In the genomic region with DNA sequence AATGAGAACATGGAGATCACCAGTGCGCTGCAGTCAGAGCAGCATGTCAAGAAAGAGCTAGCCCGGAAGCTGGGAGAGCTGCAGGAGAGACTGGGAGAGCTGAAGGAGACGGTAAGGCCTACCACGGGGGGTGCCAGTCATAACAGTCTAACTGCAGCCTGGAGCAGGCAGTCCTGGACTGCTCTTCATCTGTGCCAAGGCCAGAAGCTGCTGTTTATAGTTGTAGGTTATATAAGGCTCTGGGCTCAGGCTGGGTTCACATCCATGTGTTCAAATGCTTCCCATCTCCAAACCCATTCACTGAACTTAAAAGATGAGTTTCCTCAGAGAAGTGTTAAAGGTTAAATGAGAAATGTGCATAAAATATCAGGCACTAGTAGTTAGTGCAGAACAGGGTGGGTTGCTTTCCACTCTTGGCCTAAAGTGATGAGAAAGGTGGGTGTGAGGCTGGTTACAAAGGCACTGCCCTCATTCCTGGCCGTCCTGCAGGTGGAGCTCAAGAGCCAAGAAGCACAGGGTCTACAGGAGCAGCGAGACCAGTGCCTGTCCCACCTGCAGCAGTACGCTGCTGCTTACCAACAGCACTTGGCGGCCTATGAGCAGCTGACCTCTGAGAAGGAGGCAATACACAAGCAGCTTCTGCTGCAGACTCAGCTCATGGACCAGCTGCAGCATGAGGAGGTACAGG, we compare ENCODE assay signal across 9 mouse cellular contexts. TPM values are rescaled to one million over a fixed set of nuclear protein-coding genes. Genes with fewer than 3 reads are reported as not detected.
DNase-seq lines count a peak whose midpoint lies in the region; ATAC-seq and TF ChIP-seq lines count a peak whose summit lies in the region.
"Had no signal": no experiment of that assay in that cellular context is flagged by ENCODE, and none has a peak within 500 bp of the region (broad histone marks: within the 10 kb centered on the region; RNA-seq: fewer than 3 reads in every experiment).

No protein-coding gene starts in this region.

- H3K9me3 ChIP-seq in embryonic facial prominence, embryonic 13.5 days: no peaks in the 10 kb centered on the region
- H3K9me3 ChIP-seq: stomach, embryonic 15.5 days had no signal

- H3K27me3 ChIP-seq in embryonic facial prominence, embryonic 13.5 days: no peaks in the 10 kb centered on the region
- H3K27me3 ChIP-seq: stomach, embryonic 15.5 days had no signal

- no peak overlapping the region for H3K4me3 ChIP-seq in bone marrow, adult 2 months (replicated peaks; ENCODE audit: control insufficient read depth, low read depth, low read length)
- H3K4me3 ChIP-seq in embryonic facial prominence, embryonic 13.5 days: no peak overlapping the region
- H3K4me3 ChIP-seq: stomach, embryonic 15.5 days had no signal

- peak; percentile 52 for DNase-seq in gastrocnemius, postnatal 10 days
- DNase-seq in gastrocnemius, postnatal 25 days: no peak
- DNase-seq in A20 (ENCODE audit: low read depth, low spot score): peak; percentile 59
- peak; percentile 43 for DNase-seq in kidney, adult 9 months
- peak; percentile 65 for DNase-seq in thymus, postnatal 0 days (ENCODE audit: low spot score)

- no peaks in the 10 kb centered on the region for H3K4me1 ChIP-seq in bone marrow, adult 2 months (ENCODE audit: control insufficient read depth, insufficient read depth, low read length)
- peaks cover 9% of the 10 kb centered on the region; the same call in 1 of the 2 replicates for H3K4me1 ChIP-seq in embryonic facial prominence, embryonic 13.5 days
- H3K4me1 ChIP-seq: stomach, embryonic 15.5 days had no signal

- H3K36me3 ChIP-seq in embryonic facial prominence, embryonic 13.5 days: peaks cover 95% of the 10 kb centered on the region

- no peak for TF ChIP-seq POLR2A in bone marrow, adult 2 months (IDR thresholded peaks at IDR 0.05; ENCODE audit: borderline replicate concordance, control insufficient read depth, low read depth, low read length)

- no peak overlapping the region for H3K27ac ChIP-seq in bone marrow, adult 2 months (ENCODE audit: control insufficient read depth, insufficient read depth, low read depth, low read length, poor library complexity)
- H3K27ac ChIP-seq in embryonic facial prominence, embryonic 13.5 days: no peak overlapping the region
- H3K27ac ChIP-seq: stomach, embryonic 15.5 days had no signal

- peak; percentile 81 for TF ChIP-seq CTCF in bone marrow, adult 2 months (IDR thresholded peaks at IDR 0.05; ENCODE audit: control insufficient read depth, insufficient read depth, low read length)

- peak; percentile 17; the same call in 1 of the 2 replicates for ATAC-seq in embryonic facial prominence, embryonic 13.5 days (ENCODE audit: insufficient number of reproducible peaks, insufficient read depth, low FRiP score, low TSS enrichment, low read depth)
- ATAC-seq in megakaryocyte-erythroid progenitor cell, adult 5-6 weeks (replicated peaks; ENCODE audit: low FRiP score, low TSS enrichment, poor library complexity, severe bottlenecking): peak; percentile 72

- H3K9ac ChIP-seq in embryonic facial prominence, embryonic 13.5 days: no peak overlapping the region
- H3K9ac ChIP-seq: stomach, embryonic 15.5 days had no signal

- H3K4me2 ChIP-seq in embryonic facial prominence, embryonic 13.5 days: no peak overlapping the region
- H3K4me2 ChIP-seq: stomach, embryonic 15.5 days had no signal

- WGBS in bone marrow, adult 2 months: 67% methylated on average over 8 of the region's 8 CpGs
- WGBS in embryonic facial prominence, embryonic 13.5 days: 53% methylated on average over 8 of the region's 8 CpGs

RNA-seq across cellular contexts. Expression of a gene that starts 16.4 kb away (rescaled TPM):
- total RNA-seq in gastrocnemius, postnatal 10 days (2021): 100 to 1,000 TPM; 140 to 148 TPM
- 100 to 1,000 TPM; 112 to 120 TPM for total RNA-seq in gastrocnemius, postnatal 25 days (2021)
- 278 and 393 TPM in 2 replicates for polyA plus RNA-seq in bone marrow, adult 2 months (2011; ENCODE audit: insufficient read depth, insufficient read length, low replicate concordance, missing spikeins)
- 497 and 538 TPM in 2 replicates for polyA plus RNA-seq in embryonic facial prominence, embryonic 13.5 days (2015; fragmentation: Nextera tagmentation; extraction: Ambion mirVana)
- total RNA-seq in megakaryocyte-erythroid progenitor cell, adult 5-6 weeks (2014; fragmentation: Nextera tagmentation): 309 and 320 TPM in 2 replicates
- 438 and 550 TPM in 2 replicates for total RNA-seq in megakaryocyte-erythroid progenitor cell, adult 5-6 weeks (2017)
- polyA plus RNA-seq in thymus, postnatal 0 days (2015; fragmentation: Nextera tagmentation; extraction: Ambion mirVana): 429 and 466 TPM in 2 replicates

RNA-seq across cellular contexts. Expression of a gene that starts 17.1 kb away (rescaled TPM):
- 10 to 100 TPM; 71.3 to 76.5 TPM for total RNA-seq in gastrocnemius, postnatal 10 days (2021)
- 10 to 100 TPM; 53.5 to 57.4 TPM for total RNA-seq in gastrocnemius, postnatal 25 days (2021)
- 26.6 and 39.8 TPM in 2 replicates for polyA plus RNA-seq in bone marrow, adult 2 months (2011; ENCODE audit: insufficient read depth, insufficient read length, low replicate concordance, missing spikeins)
- 25.6 and 31.2 TPM in 2 replicates for polyA plus RNA-seq in embryonic facial prominence, embryonic 13.5 days (2015; fragmentation: Nextera tagmentation; extraction: Ambion mirVana)
- total RNA-seq in megakaryocyte-erythroid progenitor cell, adult 5-6 weeks (2014; fragmentation: Nextera tagmentation): 34.8 and 39.0 TPM in 2 replicates
- 41.6 and 44.5 TPM in 2 replicates for total RNA-seq in megakaryocyte-erythroid progenitor cell, adult 5-6 weeks (2017)
- 11.6 and 15.4 TPM in 2 replicates for polyA plus RNA-seq in thymus, postnatal 0 days (2015; fragmentation: Nextera tagmentation; extraction: Ambion mirVana)

RNA-seq across cellular contexts. Expression of a gene that starts 44.3 kb away (rescaled TPM):
- total RNA-seq in gastrocnemius, postnatal 10 days (2021): 10 to 100 TPM; 18.0 to 20.2 TPM
- total RNA-seq in gastrocnemius, postnatal 25 days (2021): 10 to 100 TPM; 12.0 to 13.0 TPM
- 11.9 and 19.6 TPM in 2 replicates for polyA plus RNA-seq in bone marrow, adult 2 months (2011; ENCODE audit: insufficient read depth, insufficient read length, low replicate concordance, missing spikeins)
- polyA plus RNA-seq in embryonic facial prominence, embryonic 13.5 days (2015; fragmentation: Nextera tagmentation; extraction: Ambion mirVana): 68.9 and 69.4 TPM in 2 replicates
- 47.2 and 72.7 TPM in 2 replicates for total RNA-seq in megakaryocyte-erythroid progenitor cell, adult 5-6 weeks (2014; fragmentation: Nextera tagmentation)
- 21.5 and 21.9 TPM in 2 replicates for total RNA-seq in megakaryocyte-erythroid progenitor cell, adult 5-6 weeks (2017)
- 66.9 and 72.4 TPM in 2 replicates for polyA plus RNA-seq in thymus, postnatal 0 days (2015; fragmentation: Nextera tagmentation; extraction: Ambion mirVana)

RNA-seq across cellular contexts. Expression of a gene that starts 47.8 kb away (rescaled TPM):
- total RNA-seq in gastrocnemius, postnatal 10 days (2021): 10 to 100 TPM; 31.2 to 47.2 TPM
- 10 to 100 TPM; 25.1 to 27.7 TPM for total RNA-seq in gastrocnemius, postnatal 25 days (2021)
- polyA plus RNA-seq in bone marrow, adult 2 months (2011; ENCODE audit: insufficient read depth, insufficient read length, low replicate concordance, missing spikeins): 71.7 and 127 TPM in 2 replicates
- 48.6 and 54.2 TPM in 2 replicates for polyA plus RNA-seq in embryonic facial prominence, embryonic 13.5 days (2015; fragmentation: Nextera tagmentation; extraction: Ambion mirVana)
- 140 and 155 TPM in 2 replicates for total RNA-seq in megakaryocyte-erythroid progenitor cell, adult 5-6 weeks (2014; fragmentation: Nextera tagmentation)
- 41.0 and 87.4 TPM in 2 replicates for total RNA-seq in megakaryocyte-erythroid progenitor cell, adult 5-6 weeks (2017)
- 30.5 and 37.6 TPM in 2 replicates for polyA plus RNA-seq in thymus, postnatal 0 days (2015; fragmentation: Nextera tagmentation; extraction: Ambion mirVana)

RNA-seq across cellular contexts. Expression of a gene that starts 48.8 kb away (rescaled TPM):
- total RNA-seq in gastrocnemius, postnatal 10 days (2021): 10 to 100 TPM; 18.9 to 25.7 TPM
- 1 to 10 TPM; 6.0 to 8.7 TPM for total RNA-seq in gastrocnemius, postnatal 25 days (2021)
- 1.4 and 1.9 TPM in 2 replicates for polyA plus RNA-seq in bone marrow, adult 2 months (2011; ENCODE audit: insufficient read depth, insufficient read length, low replicate concordance, missing spikeins)
- 31.9 and 32.4 TPM in 2 replicates for polyA plus RNA-seq in embryonic facial prominence, embryonic 13.5 days (2015; fragmentation: Nextera tagmentation; extraction: Ambion mirVana)
- total RNA-seq in megakaryocyte-erythroid progenitor cell, adult 5-6 weeks (2014; fragmentation: Nextera tagmentation): not detected in 2 replicates
- not detected in 2 replicates for total RNA-seq in megakaryocyte-erythroid progenitor cell, adult 5-6 weeks (2017)
- polyA plus RNA-seq in thymus, postnatal 0 days (2015; fragmentation: Nextera tagmentation; extraction: Ambion mirVana): 0.69 and 0.83 TPM in 2 replicates
